Mouse (Mus musculus) E14TG2a.4 (cell line): ENCODE measurements around the gene Uspl1.

Experiments
- H3K27me3 ChIP-seq: 2 replicates; pipeline ENCODE4 v1.6.1; 2014; ENCODE audit warnings: low read length, control low read depth; ENCODE audit not compliant: insufficient read depth
- H3K36me3 ChIP-seq: 2 replicates; pipeline ENCODE4 v1.6.1; 2014; ENCODE audit warnings: low read length, control low read depth; ENCODE audit not compliant: insufficient read depth
- H3K4me1 ChIP-seq: replicated peaks from 2 replicates; pipeline ENCODE4 v1.6.1; 2014; ENCODE audit warnings: low read depth, low read length, control low read depth
- H3K4me3 ChIP-seq: replicated peaks from 2 replicates; pipeline ENCODE4 v1.5.1; 2014; ENCODE audit warnings: mild to moderate bottlenecking, low read length
- H3K9me3 ChIP-seq: 2 replicates; pipeline ENCODE4 v1.6.1; 2014; ENCODE audit warnings: low read length, control low read depth
- CTCF ChIP-seq: conservative IDR thresholded peaks from 2 replicates; pipeline ENCODE4 v1.5.1; 2014; ENCODE audit warnings: low read length
- NANOG ChIP-seq: IDR thresholded peaks from 2 replicates; pipeline ENCODE4 v1.6.1; 2014; ENCODE audit warnings: borderline replicate concordance, low read length, mixed read lengths
- POU5F1 ChIP-seq: IDR thresholded peaks from 2 replicates; pipeline ENCODE4 v1.6.1; 2014; ENCODE audit warnings: low read length, borderline replicate concordance

The Uspl1 gene

DNA sequence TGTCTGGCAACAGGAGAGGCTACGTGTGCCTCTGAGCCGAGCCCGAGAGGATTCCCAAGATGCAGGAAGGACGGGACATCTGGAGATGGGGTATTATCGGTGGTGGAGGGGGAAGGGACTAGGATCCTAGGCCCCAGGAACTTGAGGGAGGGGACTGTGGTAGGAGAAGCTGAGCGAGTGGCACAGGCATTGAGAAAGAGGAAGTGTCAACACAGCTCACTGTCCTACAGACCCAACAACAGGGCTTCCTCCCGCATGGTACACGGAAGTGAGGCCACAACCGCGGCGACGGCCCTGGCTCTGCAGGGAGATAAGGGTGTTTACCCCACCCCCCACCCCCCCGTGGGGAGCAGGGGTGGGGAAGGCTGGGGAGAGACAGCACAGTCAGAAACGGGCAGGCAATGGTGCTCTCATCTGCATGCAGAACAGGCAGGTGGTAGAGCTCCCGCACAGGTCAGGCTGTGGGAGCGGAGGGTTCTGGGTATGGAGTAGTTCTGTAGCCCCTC lies 61.9 kb downstream of the Uspl1 start:
- Histone ChIP-seq H3K27me3 (peaks cover 36% of the 10 kb centered on the region), H3K9me3 (peaks cover 13% of the 10 kb centered on the region), H3K4me1 (peaks cover 32% of the 10 kb centered on the region), H3K4me3 (peak overlapping the region; percentile 56), H3K36me3 (no peaks in the 10 kb centered on the region)
- TF ChIP-seq CTCF (no peak), NANOG (no peak), POU5F1 (no peak)

DNA sequence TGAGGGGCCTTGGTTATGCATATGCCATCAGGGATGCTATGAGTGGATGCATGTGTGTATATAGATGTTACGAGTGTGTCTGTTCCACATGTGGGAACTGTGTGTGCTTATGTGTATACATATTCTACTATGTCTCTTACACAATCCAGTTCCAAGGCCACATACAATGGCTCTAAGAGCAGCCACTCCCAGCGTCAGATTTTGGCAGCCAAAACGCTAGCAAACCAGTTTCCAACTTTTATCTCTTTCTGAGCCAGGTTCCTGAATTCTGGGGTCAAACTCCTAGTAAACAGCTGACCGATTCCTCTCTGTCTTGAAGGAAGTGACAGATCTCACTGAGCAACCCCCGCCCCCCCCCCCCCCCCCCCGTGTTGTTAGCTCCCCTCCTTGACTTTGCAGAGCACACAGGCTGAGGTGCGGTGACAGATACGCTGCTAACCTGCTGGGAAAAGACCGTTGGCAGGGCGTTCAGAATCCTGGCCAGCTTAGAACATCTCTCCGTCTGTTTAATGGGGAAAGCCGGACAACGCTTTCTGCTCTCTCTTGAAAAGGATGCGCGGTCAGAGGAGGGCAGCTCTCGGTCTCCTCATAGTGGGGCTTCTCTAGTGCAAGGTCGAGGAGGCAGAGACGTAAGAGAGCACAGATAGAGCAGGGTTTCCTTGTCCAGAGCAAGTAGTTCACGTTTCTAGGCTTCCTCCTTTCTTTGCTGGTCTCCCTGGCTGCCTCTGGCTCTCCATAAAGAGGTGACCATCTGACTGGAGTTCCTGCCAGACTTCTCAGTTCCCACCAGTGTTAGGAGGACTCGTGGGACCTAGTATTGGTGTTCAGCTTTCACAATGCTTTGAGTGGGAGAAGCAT lies 63.1 kb downstream of the Uspl1 start:
- peaks cover 36% of the 10 kb centered on the region for H3K4me1 ChIP-seq
- H3K4me3 ChIP-seq = peak overlapping the region; percentile 61
- TF ChIP-seq CTCF (no peak), NANOG (no peak), POU5F1 (no peak)
- H3K9me3 ChIP-seq = peaks cover 6% of the 10 kb centered on the region; the same call in 1 of the 2 replicates
- no peaks in the 10 kb centered on the region for H3K36me3 ChIP-seq
- peaks cover 36% of the 10 kb centered on the region for H3K27me3 ChIP-seq

DNA sequence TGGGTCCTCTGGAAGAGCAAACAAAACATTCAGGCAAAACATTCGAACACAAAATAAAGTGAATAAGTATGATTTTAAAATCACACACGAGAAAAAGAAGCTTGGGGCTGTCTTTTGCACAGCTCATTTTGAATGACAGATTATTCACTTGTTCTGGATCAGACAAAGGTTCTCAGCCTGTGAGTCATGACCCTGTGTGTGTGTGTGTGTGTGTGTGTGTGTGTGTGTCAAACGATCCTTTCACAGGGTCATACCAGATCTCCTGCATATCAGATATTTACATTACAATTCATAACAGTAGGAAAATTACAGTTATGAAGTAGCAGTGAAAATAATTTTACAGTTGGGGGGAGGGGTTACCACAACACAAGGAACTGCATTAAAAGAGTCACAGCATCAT lies 68.2 kb downstream of the Uspl1 start:
- Histone ChIP-seq H3K4me1 (peaks cover 32% of the 10 kb centered on the region), H3K36me3 (no peaks in the 10 kb centered on the region), H3K9me3 (no peaks in the 10 kb centered on the region), H3K4me3 (no peak overlapping the region), H3K27me3 (peaks cover 12% of the 10 kb centered on the region)
- TF ChIP-seq POU5F1 = no peak
- TF ChIP-seq CTCF = no peak
- no peak for TF ChIP-seq NANOG

DNA sequence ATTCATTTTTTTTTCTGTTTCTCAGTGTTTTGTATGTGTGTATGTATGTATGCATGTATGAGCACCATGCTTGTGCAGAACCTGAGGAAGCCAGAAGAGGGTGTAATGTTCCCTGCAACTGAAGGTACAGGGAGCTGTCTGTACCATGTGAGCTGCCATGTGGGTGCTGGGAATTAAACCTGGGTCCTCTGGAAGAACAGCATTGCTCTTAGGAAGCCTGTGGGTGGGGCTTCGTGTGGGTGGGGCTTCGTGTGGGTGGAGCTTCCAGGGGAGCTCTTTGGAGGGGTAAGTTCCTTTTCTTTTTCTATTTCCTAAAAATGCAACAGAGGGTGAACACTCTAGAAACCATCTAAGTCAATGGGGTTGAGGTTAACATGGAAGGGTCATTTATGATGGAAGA lies 69.3 kb downstream of the Uspl1 start:
- TF ChIP-seq CTCF (no peak), NANOG (no peak), POU5F1 (no peak)
- Histone ChIP-seq H3K9me3 (no peaks in the 10 kb centered on the region), H3K4me1 (peaks cover 20% of the 10 kb centered on the region)

DNA sequence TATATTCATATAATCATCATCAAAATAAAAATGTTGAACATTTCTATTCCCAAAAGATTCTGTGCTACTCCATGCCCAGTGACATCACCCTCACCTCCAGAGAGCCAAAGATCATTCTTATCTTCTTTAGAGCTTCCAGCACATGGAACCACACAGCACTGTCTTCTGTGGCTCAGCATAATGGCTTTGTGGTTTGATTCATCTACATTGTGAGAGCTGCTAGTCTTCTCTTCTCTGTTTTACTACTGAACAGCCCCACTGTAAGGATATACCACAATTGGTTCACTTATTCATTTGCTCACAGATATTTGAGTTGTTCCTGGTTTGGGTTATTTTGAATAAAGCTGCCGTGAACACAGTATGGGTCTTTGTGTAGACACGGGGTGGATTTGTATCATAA lies 71.4 kb downstream of the Uspl1 start:
- H3K36me3 ChIP-seq = no peaks in the 10 kb centered on the region
- no peak overlapping the region for H3K4me3 ChIP-seq
- TF ChIP-seq POU5F1 (no peak), NANOG (no peak), CTCF (no peak)
- no peaks in the 10 kb centered on the region for H3K9me3 ChIP-seq
- peaks cover 31% of the 10 kb centered on the region for H3K4me1 ChIP-seq
- peaks cover 16% of the 10 kb centered on the region for H3K27me3 ChIP-seq

More for the DNA sequence above, 69.3 kb downstream of the Uspl1 start:
- no peaks in the 10 kb centered on the region for H3K36me3 ChIP-seq
- peaks cover 8% of the 10 kb centered on the region; the same call in 1 of the 2 replicates for H3K27me3 ChIP-seq
- H3K4me3 ChIP-seq = no peak overlapping the region

DNA sequence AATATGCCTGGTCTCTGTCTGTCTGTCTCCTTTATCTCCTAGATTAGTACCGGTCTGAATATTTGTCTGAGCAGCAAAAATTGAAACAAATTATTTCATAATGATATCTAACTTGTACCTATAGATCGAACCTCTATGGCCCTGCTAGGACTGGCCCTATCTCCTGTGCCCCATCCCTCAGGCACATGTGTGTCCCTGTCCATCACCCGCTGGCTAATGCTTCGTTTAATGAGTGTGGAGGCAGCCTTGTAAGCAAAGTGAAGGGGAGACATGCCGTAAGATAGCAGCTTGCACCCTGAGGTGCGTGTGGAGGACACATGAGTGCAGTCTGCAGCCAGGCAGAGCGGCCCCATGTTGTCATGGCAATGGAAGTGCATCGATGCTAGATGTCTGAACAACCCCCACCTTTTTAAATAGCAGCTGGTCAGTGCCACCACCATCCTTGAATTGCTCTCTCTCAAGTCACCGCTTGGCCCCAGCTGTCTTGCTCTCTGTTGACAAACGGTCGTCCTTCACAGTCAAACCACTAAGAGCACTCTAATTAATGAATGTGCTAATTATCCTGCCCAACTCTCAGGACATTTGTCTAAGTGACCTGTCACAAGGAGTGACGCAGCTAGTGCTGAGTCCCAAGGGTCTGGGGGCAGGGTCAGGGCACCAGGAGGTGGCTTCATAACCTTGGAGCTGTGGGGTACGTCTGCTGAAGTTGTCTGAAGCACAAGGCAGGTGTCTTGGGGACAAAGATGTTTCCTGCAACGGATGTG lies 73.5 kb downstream of the Uspl1 start:
- no peaks in the 10 kb centered on the region for H3K36me3 ChIP-seq
- no peak for TF ChIP-seq POU5F1
- TF ChIP-seq CTCF = no peak
- TF ChIP-seq NANOG = no peak

DNA sequence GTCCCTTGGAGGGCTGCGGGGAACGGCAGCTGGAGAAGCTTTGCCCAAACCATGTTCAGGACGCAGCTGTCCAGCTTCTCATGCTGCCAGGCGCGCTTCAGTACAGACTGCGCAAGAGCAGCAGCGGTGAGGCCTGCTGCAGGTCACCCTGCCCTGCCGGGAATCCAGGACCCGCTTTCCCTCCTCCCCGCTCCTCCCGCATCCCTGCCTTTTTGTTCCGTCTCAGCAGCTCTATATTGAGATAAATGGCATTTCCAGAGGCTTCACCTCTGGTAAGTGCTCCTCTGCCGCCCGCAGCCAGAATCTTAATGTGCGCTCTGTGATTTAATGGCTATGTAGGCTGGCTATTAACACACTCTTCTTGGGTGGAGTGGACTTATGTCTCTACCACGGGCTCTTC lies 74.9 kb downstream of the Uspl1 start:
- no peaks in the 10 kb centered on the region for H3K36me3 ChIP-seq
- peaks cover 28% of the 10 kb centered on the region for H3K4me1 ChIP-seq
- peaks cover 18% of the 10 kb centered on the region for H3K27me3 ChIP-seq
- no peaks in the 10 kb centered on the region for H3K9me3 ChIP-seq
- H3K4me3 ChIP-seq = peak overlapping the region; percentile 68
- TF ChIP-seq NANOG (no peak), POU5F1 (no peak), CTCF (no peak)

More for the DNA sequence above, 73.5 kb downstream of the Uspl1 start:
- no peak overlapping the region for H3K4me3 ChIP-seq
- no peaks in the 10 kb centered on the region for H3K9me3 ChIP-seq
- H3K4me1 ChIP-seq = peaks cover 31% of the 10 kb centered on the region
- H3K27me3 ChIP-seq = peaks cover 16% of the 10 kb centered on the region

DNA sequence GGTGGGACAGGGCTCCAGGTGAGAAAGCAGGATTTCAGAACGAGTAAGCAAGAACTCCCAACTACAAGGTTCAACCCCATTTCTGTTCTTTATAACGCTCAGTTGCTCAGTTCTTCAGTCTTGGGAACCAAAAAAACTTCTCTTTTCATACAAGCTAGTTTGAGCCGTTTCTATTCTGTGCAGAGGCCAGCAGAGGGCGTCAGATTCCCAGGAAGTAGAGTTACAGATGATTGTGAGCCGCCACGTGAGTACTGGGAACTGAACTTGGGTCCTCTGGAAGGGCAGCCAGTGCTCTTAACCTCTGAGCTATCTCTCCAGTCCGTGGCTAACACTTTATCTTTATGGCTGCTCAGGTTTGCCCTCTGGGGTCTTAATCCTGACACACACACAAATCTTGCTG lies 77.3 kb downstream of the Uspl1 start:
- Histone ChIP-seq H3K36me3 (no peaks in the 10 kb centered on the region), H3K27me3 (peaks cover 18% of the 10 kb centered on the region), H3K4me3 (no peak overlapping the region), H3K4me1 (peaks cover 35% of the 10 kb centered on the region), H3K9me3 (no peaks in the 10 kb centered on the region)
- TF ChIP-seq CTCF (peak; percentile 61), NANOG (no peak)
